Mouse (Mus musculus) monocyte, adult 5-6 weeks (primary cell): ENCODE data around the gene Fmnl3. TPM values are rescaled to one million over a fixed set of nuclear protein-coding genes. Genes with fewer than 3 reads are reported as not detected.
A peak's percentile ranks its signal among the peaks of the same experiment; 100 is the strongest.

ENCODE experiments used
- ATAC-seq: fragments of 153-309, 156-312 bp; replicated peaks from 2 replicates; pipeline ENCODE4 v1.8.0; 2017; ENCODE audit warnings: mild to moderate bottlenecking; ENCODE audit not compliant: low TSS enrichment, insufficient number of reproducible peaks, severe bottlenecking, poor library complexity, low FRiP score
- total RNA-seq: library from RNA; stranded (forward); fragments of 200-1000, 200-491, 200-594 nt; gene quantifications from 3 replicates; pipeline ENCODE4 v1.2.3, GENCODE M21; 2017

Gene Fmnl3
- total RNA-seq, 1 experiment from 2014 or later, result 31.6 TPM

- no peak for ATAC-seq
Observed at GRCm38 (mm10) chr15:99355660-99356059, 14.6 kb downstream of the Fmnl3 start.

- ATAC-seq, result no peak
Observed at GRCm38 (mm10) chr15:99352306-99352705, 18.0 kb downstream of the Fmnl3 start.

GRCm38 (mm10) chr15:99351610-99352009 lies 18.7 kb downstream of the Fmnl3 start:
- no peak for ATAC-seq

- ATAC-seq, result no peak
Observed at GRCm38 (mm10) chr15:99344961-99345360, 25.3 kb downstream of the Fmnl3 start.

- no peak for ATAC-seq
Observed at GRCm38 (mm10) chr15:99344148-99344870, 26.0 kb downstream of the Fmnl3 start.

- no peak for ATAC-seq
Observed at GRCm38 (mm10) chr15:99343414-99344147, 26.7 kb downstream of the Fmnl3 start.

- ATAC-seq, result peak; percentile 27; the same call in 1 of the 2 replicates
Observed at GRCm38 (mm10) chr15:99342194-99342981, 27.9 kb downstream of the Fmnl3 start.

- ATAC-seq, result peak; percentile 91
Observed at GRCm38 (mm10) chr15:99341102-99341501, 29.2 kb downstream of the Fmnl3 start.

GRCm38 (mm10) chr15:99339669-99340068 lies 30.6 kb downstream of the Fmnl3 start:
- no peak for ATAC-seq

GRCm38 (mm10) chr15:99338916-99339315 lies 31.4 kb downstream of the Fmnl3 start:
- no peak for ATAC-seq

- no peak for ATAC-seq
Observed at GRCm38 (mm10) chr15:99335801-99336320, 34.4 kb downstream of the Fmnl3 start.

GRCm38 (mm10) chr15:99334500-99334899 lies 35.8 kb downstream of the Fmnl3 start:
- ATAC-seq, result no peak

GRCm38 (mm10) chr15:99333676-99334065 lies 36.6 kb downstream of the Fmnl3 start:
- no peak for ATAC-seq

- ATAC-seq, result peak; percentile 92
Observed at GRCm38 (mm10) chr15:99332921-99333675, 37.2 kb downstream of the Fmnl3 start.

- no peak for ATAC-seq
Observed at GRCm38 (mm10) chr15:99332111-99332510, 38.2 kb downstream of the Fmnl3 start.

- ATAC-seq, result no peak
Observed at GRCm38 (mm10) chr15:99331341-99331740, 38.9 kb downstream of the Fmnl3 start.

GRCm38 (mm10) chr15:99330324-99330723 lies 40.0 kb downstream of the Fmnl3 start:
- ATAC-seq, result no peak

- ATAC-seq, result no peak
Observed at GRCm38 (mm10) chr15:99328011-99328410, 42.3 kb downstream of the Fmnl3 start.
